Mouse (Mus musculus) left cerebral cortex, postnatal 25 days (tissue): Measurements from ENCODE around the gene Pithd1. TPM values are rescaled to one million over a fixed set of nuclear protein-coding genes. Genes with fewer than 3 reads are reported as not detected.
A peak's percentile ranks its signal among the peaks of the same experiment; 100 is the strongest.

Source experiments
- DNase-seq, 2 experiments: peaks; one replicate each; pipeline ENCODE4 v3.0.0; 2022; ENCODE audit warnings: low spot score in 2 of 2, mixed read lengths in 1 of 2
- intact Hi-C: fragments of 180-260 bp; cut with DNase I; formaldehyde crosslinking; loops from one replicate; pipeline ENCODE4 v1.15.1; 2025
- total RNA-seq, 2 experiments: library from RNA; stranded (reverse); gene quantifications; 2 replicates each; pipeline ENCODE4 v1.2.3; 2021

Gene Pithd1
- total RNA-seq, result 10 to 100 TPM; 82.1 to 84.3 TPM

- intact Hi-C loops, result no loop called here
- peak; percentile 91 to 93 for DNase-seq
Measured at GRCm38 (mm10) chr4:135986943-135987710, at the start of gene Pithd1. Gene Pithd1 (minus strand): TSS chr4:135987264.

- no peak for DNase-seq
- intact Hi-C loops, result no loop called here
Measured at GRCm38 (mm10) chr4:136035078-136035477, 48.0 kb upstream of the Pithd1 start.

- intact Hi-C loops, result no loop called here
- DNase-seq, result no peak
Measured at GRCm38 (mm10) chr4:136033231-136033630, 46.2 kb upstream of the Pithd1 start.

GRCm38 (mm10) chr4:136030968-136031909 is 44.2 kb upstream of the Pithd1 start:
- no peak for DNase-seq
- intact Hi-C loops, result no loop called here

GRCm38 (mm10) chr4:136028689-136029088 is 41.6 kb upstream of the Pithd1 start:
- DNase-seq, result no peak
- intact Hi-C loops, result no loop called here

GRCm38 (mm10) chr4:136028132-136028564 is 41.1 kb upstream of the Pithd1 start:
- intact Hi-C loops, result no loop called here
- no peak for DNase-seq

- no peak for DNase-seq
- intact Hi-C loops, result no loop called here
Measured at GRCm38 (mm10) chr4:136027416-136028131, 40.5 kb upstream of the Pithd1 start.

GRCm38 (mm10) chr4:136025350-136025749 is 38.3 kb upstream of the Pithd1 start:
- intact Hi-C loops, result no loop called here
- DNase-seq, result no peak

- intact Hi-C loops, result no loop called here
- DNase-seq, result no peak
Measured at GRCm38 (mm10) chr4:136022924-136023323, 35.9 kb upstream of the Pithd1 start.

GRCm38 (mm10) chr4:136021549-136022047 is 34.5 kb upstream of the Pithd1 start, which contains the start of gene Eloa:
Gene Eloa (minus strand): TSS chr4:136021763.
- DNase-seq, result peak; percentile 99
- intact Hi-C loops, result loop anchor here (2.0 kb wide), 1 partner anchor 31 kb away; the partner anchor contains the start of gene Rpl11

GRCm38 (mm10) chr4:136020743-136021548 is 33.9 kb upstream of the Pithd1 start:
- DNase-seq, result peak; percentile 6 to 18
- intact Hi-C loops, result loop anchor here (2.0 kb wide), 1 partner anchor 32 kb away; the partner anchor contains the start of gene Rpl11

- intact Hi-C loops, result no loop called here
- DNase-seq, result no peak
Measured at GRCm38 (mm10) chr4:136016059-136016602, 29.1 kb upstream of the Pithd1 start.

GRCm38 (mm10) chr4:136010586-136010985 is 23.5 kb upstream of the Pithd1 start:
- DNase-seq, result no peak
- intact Hi-C loops, result no loop called here

- DNase-seq, result no peak
- intact Hi-C loops, result no loop called here
Measured at GRCm38 (mm10) chr4:136008782-136009447, 21.9 kb upstream of the Pithd1 start.

GRCm38 (mm10) chr4:136006821-136007220 is 19.8 kb upstream of the Pithd1 start:
- DNase-seq, result no peak
- intact Hi-C loops, result no loop called here

GRCm38 (mm10) chr4:136004921-136005320 is 17.9 kb upstream of the Pithd1 start:
- DNase-seq, result no peak
- intact Hi-C loops, result no loop called here

- DNase-seq, result no peak
- intact Hi-C loops, result no loop called here
Measured at GRCm38 (mm10) chr4:136004107-136004675, 17.1 kb upstream of the Pithd1 start.

- intact Hi-C loops, result no loop called here
- DNase-seq, result no peak
Measured at GRCm38 (mm10) chr4:135995118-135995517, 8.1 kb upstream of the Pithd1 start.
